Mouse (Mus musculus) frontal cortex, postnatal 25 days (tissue): ENCODE data around the gene Wdfy2.
"Not testable (repeated sequence)": the region's sequence is repeated elsewhere in the genome, so short reads cannot be mapped to it uniquely, and the experiment has no call there.

Source experiments
- DNase-seq, 2 experiments: peaks; one replicate each; pipeline ENCODE4 v3.0.0; 2022; ENCODE audit warnings: low spot score in 2 of 2

The Wdfy2 gene

GRCm38 (mm10) chr14:62879497-62879896 is 42.0 kb downstream of the Wdfy2 start:
- DNase-seq: peak; percentile 52 to 59

DNA sequence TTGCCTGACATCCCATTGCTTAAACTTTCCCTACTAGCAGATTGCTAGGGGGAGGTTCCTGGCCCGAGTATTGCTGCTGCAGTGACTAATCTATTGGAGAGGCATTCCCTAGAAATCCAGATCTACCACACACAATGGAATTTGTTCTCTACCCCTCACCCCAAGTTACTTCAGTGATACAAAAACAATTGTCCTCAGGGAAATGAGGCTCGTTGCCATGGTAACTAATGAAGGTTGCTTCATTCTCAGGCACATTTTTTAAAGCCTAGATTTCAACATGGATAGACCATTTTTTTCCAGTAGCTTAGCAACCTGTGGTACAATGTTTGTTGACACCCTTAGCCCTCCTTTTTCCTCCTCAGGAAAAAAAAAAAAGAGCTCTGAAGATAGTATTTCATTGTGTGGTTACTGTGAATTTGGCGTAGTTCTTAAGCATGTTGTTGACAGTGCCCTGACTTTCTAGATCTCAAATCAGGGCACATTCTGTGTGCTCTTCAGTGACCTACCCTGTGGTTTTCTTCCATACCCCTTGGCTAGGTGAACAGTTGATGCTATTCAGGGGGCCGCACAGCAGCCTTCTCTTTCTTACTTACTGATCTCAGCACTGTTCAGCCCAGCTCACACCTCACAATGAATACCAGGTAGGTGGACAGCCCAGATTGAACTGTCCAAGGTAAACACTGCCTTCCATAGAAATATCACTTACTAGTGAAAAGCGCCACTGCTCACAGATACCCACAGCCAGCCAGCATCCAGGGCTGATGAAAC is 42.8 kb downstream of the Wdfy2 start:
- DNase-seq: no peak

GRCm38 (mm10) chr14:62882061-62882614 is 44.7 kb downstream of the Wdfy2 start:
- no peak for DNase-seq

DNA sequence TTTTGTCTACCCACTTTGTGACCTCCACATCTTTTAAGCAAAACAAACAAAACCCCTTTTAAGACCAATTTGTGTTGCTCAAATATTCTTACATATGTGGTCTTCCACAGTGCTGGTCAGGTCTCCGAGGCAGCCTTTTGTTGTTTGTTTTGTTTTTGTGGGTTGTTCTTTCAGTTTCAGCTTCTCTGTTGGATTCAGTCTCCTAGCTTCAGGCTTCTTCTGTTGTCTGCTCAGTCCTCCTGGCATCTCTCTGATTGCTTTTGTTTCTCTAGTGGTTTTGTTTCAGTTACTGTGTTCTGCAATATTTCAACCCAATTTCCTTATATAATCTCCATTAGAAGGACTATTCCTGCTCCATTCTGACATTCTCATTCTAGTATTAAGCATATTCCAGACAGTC is 46.1 kb downstream of the Wdfy2 start:
- no peak for DNase-seq

GRCm38 (mm10) chr14:62884171-62884570 is 46.7 kb downstream of the Wdfy2 start:
- no peak for DNase-seq

- no peak for DNase-seq
These were observed 47.2 kb downstream of the Wdfy2 start for GRCm38 (mm10) chr14:62884639-62885038.

DNA sequence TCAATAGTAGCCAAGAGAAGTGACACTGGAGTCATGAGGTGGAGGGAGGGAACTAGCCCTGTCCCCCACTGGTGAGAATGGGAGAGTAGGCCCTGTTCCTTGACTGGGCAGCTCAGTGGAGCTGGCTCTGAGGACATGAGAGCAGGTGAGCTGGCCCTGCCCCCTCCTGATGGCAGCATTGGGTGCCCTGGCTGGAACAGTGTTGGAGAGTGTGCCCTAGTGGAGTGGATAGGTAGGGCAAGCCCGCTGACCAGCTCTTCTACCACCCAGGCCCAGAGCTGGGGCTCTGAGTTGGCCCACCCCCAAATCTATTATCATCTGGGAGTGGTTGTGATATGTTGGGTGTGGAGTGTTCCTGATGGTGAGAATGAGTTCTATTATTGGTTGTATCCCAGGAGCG is 47.7 kb downstream of the Wdfy2 start:
- no peak for DNase-seq

DNA sequence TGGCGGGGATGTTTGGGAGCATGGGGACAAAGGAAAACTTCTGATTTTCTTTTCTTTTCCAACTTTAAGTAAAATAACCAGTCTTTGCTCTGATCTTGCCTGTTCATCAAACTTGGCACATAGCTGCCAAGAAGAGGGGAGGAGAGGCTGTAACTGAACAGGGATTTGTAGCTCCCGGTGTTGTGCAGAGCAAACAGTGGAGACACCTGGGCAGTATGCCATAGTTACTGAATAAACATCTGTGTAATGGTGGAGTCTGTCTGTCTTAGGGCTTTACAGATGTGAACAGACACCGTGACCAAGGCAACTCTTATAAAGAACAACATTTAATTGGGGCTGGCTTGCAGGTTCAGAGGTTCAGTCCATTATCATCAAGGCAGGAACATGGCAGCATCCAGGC is 53.9 kb downstream of the Wdfy2 start:
- DNase-seq: no peak

GRCm38 (mm10) chr14:62892771-62893641 is 55.5 kb downstream of the Wdfy2 start:
- DNase-seq: peak; percentile 49 to 66

DNA sequence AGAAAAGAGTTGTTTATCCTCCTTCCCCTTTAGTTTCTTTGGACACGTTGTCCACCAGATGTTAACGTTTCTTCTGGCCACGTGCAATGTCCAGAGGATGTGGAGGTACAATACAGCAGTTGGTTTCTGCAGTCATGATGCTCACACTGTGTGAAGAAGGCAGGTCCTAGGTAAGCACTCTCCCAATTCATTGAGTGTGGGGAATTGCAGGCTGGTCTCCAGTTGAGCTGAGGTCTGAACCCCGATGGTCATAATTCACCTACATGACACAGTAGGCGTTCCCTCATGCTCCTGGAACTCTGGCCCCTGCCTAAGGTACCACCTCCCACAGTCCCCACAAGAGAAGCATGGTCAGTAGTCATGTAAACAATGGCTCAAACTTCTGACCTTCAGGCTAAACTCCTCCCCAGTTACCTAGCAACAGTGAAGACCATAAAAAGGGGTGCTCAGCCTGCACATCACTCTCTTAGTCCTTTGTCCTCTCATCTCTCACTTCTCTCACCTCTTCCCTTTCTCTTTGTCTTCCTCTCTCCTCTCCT is 56.2 kb downstream of the Wdfy2 start:
- not testable (repeated sequence) for DNase-seq

DNA sequence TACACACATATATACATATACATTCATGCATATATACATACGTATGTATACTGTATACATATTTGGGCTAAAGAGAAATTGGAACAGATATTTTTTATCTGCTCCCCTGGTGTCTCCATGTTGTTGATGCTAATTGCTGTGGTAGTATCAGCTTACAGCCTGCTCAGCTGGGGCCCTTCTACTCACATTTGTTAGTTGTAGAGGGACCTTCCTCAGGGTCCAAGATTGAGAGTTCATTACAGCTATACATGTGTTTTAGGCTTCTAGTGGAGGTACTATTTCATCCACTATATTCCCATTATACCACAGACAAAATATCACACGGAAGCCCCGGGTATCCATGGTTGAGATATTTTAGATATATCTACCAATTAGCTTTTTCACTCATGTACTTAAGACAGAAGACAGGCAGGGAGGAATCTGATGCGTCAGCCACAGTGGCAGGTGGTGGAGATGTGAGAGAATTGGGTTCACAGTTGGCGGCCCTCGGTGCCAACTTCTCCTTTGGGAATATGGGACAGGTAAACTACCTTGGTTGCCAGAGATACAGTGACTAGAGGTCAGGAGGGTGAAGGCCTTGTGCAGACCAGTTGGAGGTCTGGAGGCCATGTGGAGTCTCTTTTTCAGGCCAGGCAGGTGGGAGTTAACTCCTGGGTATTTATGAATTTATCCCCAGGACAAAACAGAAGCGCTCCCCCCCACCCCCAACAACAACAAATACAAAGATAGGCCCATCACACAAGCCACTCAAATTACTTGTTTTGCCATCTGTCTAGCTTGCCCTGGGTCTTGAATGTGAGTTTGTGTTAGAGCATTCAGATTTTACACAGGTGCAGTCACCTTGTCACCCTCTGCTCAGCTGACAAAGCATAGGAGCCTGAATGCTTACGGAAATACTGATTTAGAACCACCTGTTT is 57.7 kb downstream of the Wdfy2 start:
- no peak for DNase-seq

GRCm38 (mm10) chr14:62898061-62898460 is 60.6 kb downstream of the Wdfy2 start:
- DNase-seq: no peak

GRCm38 (mm10) chr14:62907888-62908287 is 70.4 kb downstream of the Wdfy2 start:
- no peak for DNase-seq

- DNase-seq: no peak
These were observed 71.1 kb downstream of the Wdfy2 start for GRCm38 (mm10) chr14:62908550-62908949.

- no peak for DNase-seq
These were observed 73.4 kb downstream of the Wdfy2 start for GRCm38 (mm10) chr14:62910859-62911258.

- no peak for DNase-seq
These were observed 77.7 kb downstream of the Wdfy2 start for GRCm38 (mm10) chr14:62915146-62915685.

- no peak for DNase-seq
These were observed 79.1 kb downstream of the Wdfy2 start for GRCm38 (mm10) chr14:62916488-62917034.

DNA sequence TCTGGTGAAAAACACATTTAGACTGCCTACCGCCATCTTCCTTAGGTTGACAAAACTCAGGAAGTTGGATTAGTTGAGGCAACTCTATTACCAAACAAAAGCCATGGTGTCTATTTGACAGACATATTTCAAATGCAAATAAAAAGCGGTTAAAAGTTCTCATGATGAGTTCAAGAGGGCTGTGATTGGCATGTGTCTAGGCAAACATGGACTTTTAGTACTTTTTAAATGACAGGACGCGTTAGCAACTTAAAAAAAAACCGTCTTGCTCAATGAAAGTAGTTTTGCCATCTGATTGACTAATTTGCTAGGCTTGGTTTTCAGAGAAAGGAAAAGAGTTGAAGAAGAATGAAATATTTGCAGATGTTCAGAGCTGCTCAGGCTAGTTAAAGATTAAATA is 83.9 kb downstream of the Wdfy2 start:
- DNase-seq: no peak

GRCm38 (mm10) chr14:62922637-62923036 is 85.2 kb downstream of the Wdfy2 start:
- no peak for DNase-seq

DNA sequence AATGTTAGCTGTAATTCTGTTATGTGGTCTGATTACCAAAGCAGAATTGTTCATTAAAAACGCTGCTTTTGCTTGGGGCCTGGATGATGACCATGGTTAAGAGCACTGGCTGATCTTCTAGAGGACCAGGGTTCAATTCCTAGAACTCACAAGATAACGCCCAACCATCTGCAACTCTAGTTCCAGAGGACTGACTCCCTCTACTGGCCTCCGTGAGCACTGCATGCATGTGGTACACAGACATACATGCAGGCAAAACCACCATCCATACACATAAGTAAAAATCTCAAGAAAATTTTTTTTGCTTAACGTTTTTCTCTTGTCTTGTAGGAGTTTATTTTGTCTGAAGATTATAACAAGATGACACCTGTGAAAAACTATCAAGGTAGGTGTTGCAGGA is 87.3 kb downstream of the Wdfy2 start:
- no peak for DNase-seq

DNA sequence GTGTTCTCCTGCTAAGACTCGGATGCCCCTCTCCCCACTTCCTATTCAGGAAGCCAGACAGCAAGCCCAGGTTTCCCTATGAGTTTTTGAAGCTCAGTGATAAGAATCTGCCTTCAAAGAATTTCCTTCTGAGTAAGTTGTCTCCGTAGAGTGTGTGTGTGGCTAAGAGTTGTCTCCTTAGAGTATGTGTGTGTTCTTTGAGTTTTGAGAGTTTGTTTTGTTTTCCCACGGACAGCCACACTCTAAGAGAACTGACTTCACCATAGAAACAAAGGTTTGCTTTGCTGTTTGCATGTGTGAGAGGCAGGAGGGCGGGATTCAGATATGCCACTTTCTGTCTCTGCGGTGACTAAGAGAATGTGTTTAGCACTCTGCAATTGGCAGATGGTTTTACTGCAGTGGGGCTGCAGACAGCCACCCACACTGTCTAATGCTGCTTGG is 90.6 kb downstream of the Wdfy2 start:
- no peak for DNase-seq
